Mouse (Mus musculus) neural tube, embryonic 14.5 days (tissue): ENCODE measurements around the gene Mnd1. TPM values are rescaled to one million over a fixed set of nuclear protein-coding genes. Genes with fewer than 3 reads are reported as not detected.

ENCODE experiments used
- ATAC-seq: fragments of 200-750 bp; cut with Nextera tagmentation; 2 replicates; pipeline ENCODE4 v1.8.0; 2017; ENCODE audit warnings: low read depth, mild to moderate bottlenecking, moderate TSS enrichment, moderate library complexity
- H3K27ac ChIP-seq: fragments of 300-500 bp; sonication (generic); 2 replicates; pipeline ENCODE4 v1.5.1; 2014; ENCODE audit warnings: low read depth, mild to moderate bottlenecking, control low read depth, low read length, moderate library complexity, mixed read lengths
- H3K27me3 ChIP-seq: fragments of 300-500 bp; sonication (generic); 2 replicates; pipeline ENCODE4 v1.6.1; 2014; ENCODE audit warnings: low read length; ENCODE audit not compliant: control insufficient read depth, insufficient read depth
- H3K36me3 ChIP-seq: fragments of 300-500 bp; sonication (generic); 2 replicates; pipeline ENCODE4 v1.6.1; 2014; ENCODE audit warnings: low read length, mixed read lengths; ENCODE audit not compliant: control insufficient read depth, insufficient read depth
- H3K4me1 ChIP-seq: fragments of 300-500 bp; sonication (generic); 2 replicates; pipeline ENCODE4 v1.6.1; 2014; ENCODE audit warnings: low read length; ENCODE audit not compliant: control insufficient read depth, insufficient read depth
- H3K4me2 ChIP-seq: fragments of 300-500 bp; sonication (generic); 2 replicates; pipeline ENCODE4 v1.6.1; 2014; ENCODE audit warnings: mild to moderate bottlenecking, low read depth, low read length, control low read depth
- H3K4me3 ChIP-seq: fragments of 300-500 bp; sonication (generic); 2 replicates; pipeline ENCODE4 v1.5.1; 2014; ENCODE audit warnings: low read depth, low read length, control low read depth, mixed read lengths
- H3K9ac ChIP-seq: fragments of 300-500 bp; sonication (generic); replicated peaks from 2 replicates; pipeline ENCODE4 v1.6.1; 2014; ENCODE audit warnings: low read depth, mild to moderate bottlenecking, control low read depth, low read length, mixed read lengths
- H3K9me3 ChIP-seq: fragments of 300-500 bp; sonication (generic); 2 replicates; pipeline ENCODE4 v1.6.1; 2016; ENCODE audit warnings: low read length; ENCODE audit not compliant: control insufficient read depth
- WGBS: fragments of 180-500 bp; shearing (Covaris S2); extraction: QIAGEN DNeasy Blood & Tissue Kit; methylation state at CpG from one replicate; pipeline ENCODE4 v1.1.7; 2014; 5-methylcytosine and 5-hydroxymethylcytosine counted together
- polyA plus RNA-seq: library from polyadenylated mRNA; unstranded; fragments of >200 nt; fragmentation: Nextera tagmentation; extraction: Ambion mirVana; gene quantifications from 2 replicates; pipeline ENCODE4 v1.2.1, GENCODE M21; 2014

Gene Mnd1
- polyA plus RNA-seq, 1 experiment from 2014 or later = 1.2 TPM

GRCm38 (mm10) chr3:84059676-84060075 is 95.9 kb downstream of the Mnd1 start:
- no peak overlapping the region for H3K4me3 ChIP-seq
- H3K27ac ChIP-seq = peak overlapping the region; percentile 40; the same call in 1 of the 2 replicates
- H3K4me1 ChIP-seq = no peaks in the 10 kb centered on the region
- WGBS = 71% methylated on average over 4 of the region's 4 CpGs
- H3K9me3 ChIP-seq = no peaks in the 10 kb centered on the region
- H3K36me3 ChIP-seq = no peaks in the 10 kb centered on the region
- H3K4me2 ChIP-seq = no peak overlapping the region
- no peaks in the 10 kb centered on the region for H3K27me3 ChIP-seq
- H3K9ac ChIP-seq = no peak overlapping the region
- no peak for ATAC-seq

GRCm38 (mm10) chr3:84059261-84059660 is 96.3 kb downstream of the Mnd1 start:
- peak; percentile 38; the same call in 1 of the 2 replicates for ATAC-seq
- H3K9ac ChIP-seq = no peak overlapping the region
- no peak overlapping the region for H3K4me3 ChIP-seq
- H3K36me3 ChIP-seq = no peaks in the 10 kb centered on the region
- H3K4me1 ChIP-seq = no peaks in the 10 kb centered on the region
- H3K9me3 ChIP-seq = no peaks in the 10 kb centered on the region
- H3K27me3 ChIP-seq = no peaks in the 10 kb centered on the region
- no peak overlapping the region for H3K4me2 ChIP-seq
- 64% methylated on average over 13 of the region's 13 CpGs for WGBS
- H3K27ac ChIP-seq = no peak overlapping the region; the same call in 1 of the 2 replicates

- Histone ChIP-seq H3K27me3 (no peaks in the 10 kb centered on the region), H3K4me3 (no peak overlapping the region), H3K9ac (no peak overlapping the region), H3K27ac (no peak overlapping the region), H3K4me2 (no peak overlapping the region), H3K4me1 (no peaks in the 10 kb centered on the region), H3K36me3 (no peaks in the 10 kb centered on the region), H3K9me3 (no peaks in the 10 kb centered on the region)
- WGBS = 35% methylated on average over 9 of the region's 9 CpGs
- ATAC-seq = no peak
Measured at GRCm38 (mm10) chr3:84048729-84049175, 106.8 kb downstream of the Mnd1 start.

- Histone ChIP-seq H3K27me3 (no peaks in the 10 kb centered on the region), H3K4me3 (no peak overlapping the region), H3K36me3 (no peaks in the 10 kb centered on the region), H3K9me3 (no peaks in the 10 kb centered on the region), H3K4me2 (no peak overlapping the region), H3K27ac (no peak overlapping the region), H3K4me1 (no peaks in the 10 kb centered on the region), H3K9ac (no peak overlapping the region)
- no peak for ATAC-seq
- WGBS = 95% methylated on average over 8 of the region's 8 CpGs
Measured at GRCm38 (mm10) chr3:84046206-84046605, 109.4 kb downstream of the Mnd1 start.

- H3K27ac ChIP-seq = no peak overlapping the region
- H3K27me3 ChIP-seq = no peaks in the 10 kb centered on the region
- H3K4me2 ChIP-seq = no peak overlapping the region
- no peak overlapping the region for H3K9ac ChIP-seq
- H3K4me3 ChIP-seq = no peak overlapping the region
- ATAC-seq = no peak
- no peaks in the 10 kb centered on the region for H3K9me3 ChIP-seq
- no peaks in the 10 kb centered on the region for H3K36me3 ChIP-seq
- H3K4me1 ChIP-seq = peaks cover 18% of the 10 kb centered on the region
- WGBS = 86% methylated on average over 8 of the region's 8 CpGs
Measured at GRCm38 (mm10) chr3:84041739-84042138, 113.8 kb downstream of the Mnd1 start.

GRCm38 (mm10) chr3:84040476-84041082 is 115.0 kb downstream of the Mnd1 start:
- Histone ChIP-seq H3K4me3 (peak overlapping the region; percentile 98), H3K27ac (peak overlapping the region; percentile 94), H3K36me3 (no peaks in the 10 kb centered on the region), H3K9me3 (no peaks in the 10 kb centered on the region), H3K4me2 (peak overlapping the region; percentile 96), H3K4me1 (peaks cover 25% of the 10 kb centered on the region), H3K9ac (peak overlapping the region; percentile 96), H3K27me3 (no peaks in the 10 kb centered on the region)
- peak; percentile 59 for ATAC-seq
- 5% methylated on average over 23 of the region's 23 CpGs for WGBS

GRCm38 (mm10) chr3:84039646-84040475 is 115.7 kb downstream of the Mnd1 start, which contains the start of gene Tmem131l:
Gene Tmem131l, minus strand, starts transcription at chr3:84040175.
- Histone ChIP-seq H3K27me3 (no peaks in the 10 kb centered on the region), H3K9ac (peak within 1 kb of the TSS; percentile 96), H3K4me2 (peak within 1 kb of the TSS; percentile 96), H3K4me3 (peak within 1 kb of the TSS; percentile 98), H3K36me3 (no peaks in the 10 kb centered on the region), H3K4me1 (peaks cover 29% of the 10 kb centered on the region), H3K9me3 (no peaks in the 10 kb centered on the region), H3K27ac (peak within 1 kb of the TSS; percentile 94)
- under 1% methylated on average over 69 of the region's 100 CpGs for WGBS
- ATAC-seq = peak; percentile 93

- WGBS = 0% methylated on average over 39 of the region's 42 CpGs
- peak overlapping the region; percentile 96 for H3K4me2 ChIP-seq
- H3K27ac ChIP-seq = peak overlapping the region; percentile 94
- H3K4me1 ChIP-seq = peaks cover 29% of the 10 kb centered on the region
- no peaks in the 10 kb centered on the region for H3K9me3 ChIP-seq
- peak overlapping the region; percentile 96 for H3K9ac ChIP-seq
- no peaks in the 10 kb centered on the region for H3K36me3 ChIP-seq
- H3K27me3 ChIP-seq = no peaks in the 10 kb centered on the region
- ATAC-seq = peak; percentile 30
- H3K4me3 ChIP-seq = peak overlapping the region; percentile 98
Measured at GRCm38 (mm10) chr3:84038981-84039645, 116.5 kb downstream of the Mnd1 start.
